Mouse (Mus musculus) forelimb bud, embryonic 11.5 days (tissue): ENCODE data around the gene Gm16368.
A peak's percentile ranks its signal among the peaks of the same experiment; 100 is the strongest.
"Not testable (repeated sequence)": the region's sequence is repeated elsewhere in the genome, so short reads cannot be mapped to it uniquely, and the experiment has no call there.

Source experiments
- DNase-seq: peaks from one replicate; pipeline ENCODE4 v3.0.0-alpha.2; 2012; ENCODE audit warnings: low read depth, low spot score

Gene Gm16368

DNA sequence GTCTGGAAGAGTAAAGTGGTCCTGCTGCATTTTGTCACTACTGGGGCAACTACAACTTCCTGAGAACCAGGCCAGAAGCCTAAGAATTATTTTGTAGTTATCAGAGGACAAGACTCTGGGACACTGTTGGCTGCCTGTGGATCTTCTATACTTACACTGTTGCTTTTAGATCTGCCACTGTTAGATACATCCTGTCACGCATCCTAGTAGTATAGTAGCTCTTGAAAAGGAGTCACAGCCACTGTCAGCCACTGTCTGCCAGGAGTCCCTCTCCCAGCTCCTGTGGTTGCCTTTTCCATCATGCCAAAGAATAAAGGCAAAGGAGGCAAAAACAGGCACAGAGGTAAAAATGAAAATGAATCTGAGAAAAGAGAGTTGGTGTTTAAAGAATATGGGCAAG lies at the start of gene Gm16368:
TSS of gene Gm16368 (plus strand) at position 301 of the 400 bp plus-strand sequence.
- not testable (repeated sequence) for DNase-seq

DNA sequence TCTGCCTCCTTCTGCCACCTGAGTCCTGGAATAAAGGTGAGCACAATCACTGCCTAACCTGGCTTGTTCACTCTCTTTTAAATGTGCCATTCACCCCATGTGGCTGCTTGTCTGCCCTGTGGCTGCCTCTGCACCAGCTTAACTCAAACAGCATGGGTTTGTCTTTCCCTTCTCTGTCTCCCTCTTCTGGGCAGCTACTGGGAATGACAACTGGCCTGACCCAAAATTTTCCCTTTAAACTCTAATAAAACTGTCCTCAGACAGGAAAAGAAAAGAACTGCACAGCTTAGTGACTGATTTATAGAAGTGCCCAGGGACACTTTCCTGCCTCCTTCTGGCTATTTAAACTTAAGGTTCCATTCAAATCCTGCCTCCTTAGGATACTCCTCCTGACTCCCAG lies 44.4 kb upstream of the Gm16368 start:
- peak; percentile 0 for DNase-seq

DNA sequence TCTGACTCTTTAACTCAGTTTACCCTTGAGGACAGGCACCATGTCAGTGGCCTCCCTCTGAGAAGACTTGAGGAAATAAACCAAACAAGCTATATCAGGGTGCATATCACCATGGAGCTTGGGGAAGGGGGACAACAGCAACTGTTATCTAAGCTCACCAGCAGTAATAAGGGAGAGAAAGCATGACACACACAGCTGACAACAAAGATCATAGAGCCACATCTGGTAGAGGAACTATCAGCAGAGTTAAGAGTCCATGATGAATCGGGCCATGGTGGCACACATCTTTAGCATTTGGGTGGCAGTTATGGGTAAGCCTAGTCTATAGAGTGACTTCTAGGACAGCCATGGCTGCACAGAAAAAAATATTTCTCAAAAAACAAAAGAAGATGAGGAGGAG lies 43.8 kb upstream of the Gm16368 start:
- DNase-seq, result not testable (repeated sequence)

DNA sequence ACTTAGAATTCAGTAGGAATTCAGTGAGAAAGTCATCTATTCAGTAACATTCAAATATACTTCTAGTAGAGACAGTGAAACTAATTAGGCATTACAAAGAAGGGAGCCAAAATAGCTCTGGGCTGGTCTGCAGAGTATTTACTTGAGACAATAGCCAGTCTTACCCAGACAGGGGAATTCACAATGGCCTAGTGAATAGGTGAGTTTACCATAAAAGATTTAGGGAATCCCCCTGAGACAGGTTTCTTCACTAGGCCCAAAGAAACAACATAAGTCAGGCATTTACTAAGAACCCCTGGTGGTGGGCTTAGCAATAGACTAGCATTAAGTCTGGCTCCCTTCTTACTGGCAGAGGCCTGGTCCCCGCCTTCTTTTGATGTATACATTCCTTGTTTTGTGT lies 38.3 kb upstream of the Gm16368 start:
- DNase-seq, result not testable (repeated sequence)
